Mouse (Mus musculus): ENCODE measurements around the gene Ice2. TPM values are rescaled to one million over a fixed set of nuclear protein-coding genes. Genes with fewer than 3 reads are reported as not detected.

The Ice2 gene
- total RNA-seq, 2 experiments from 2014 or later, result 10.1 to 11.6 TPM

DNA sequence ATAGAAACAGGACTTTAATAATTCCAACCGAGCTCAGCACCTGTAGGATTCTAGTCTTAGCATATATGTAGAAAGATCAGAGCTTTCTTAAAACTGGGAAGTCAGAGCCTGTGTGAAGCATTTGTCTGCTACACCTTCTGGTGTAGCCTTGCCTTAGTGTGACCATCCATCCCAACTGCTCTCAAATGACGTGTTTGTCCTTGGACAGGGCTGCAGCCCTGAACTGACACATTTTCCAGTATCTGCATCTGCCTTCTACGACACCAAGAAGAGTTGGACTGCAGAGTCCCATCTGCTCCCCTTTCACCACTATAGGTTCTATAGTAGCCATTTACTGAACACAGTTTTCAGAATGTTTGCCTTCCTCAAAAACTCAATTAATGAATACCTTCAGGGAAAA lies 32.8 kb downstream of the Ice2 start:
- Histone ChIP-seq H3K27ac (no peak overlapping the region), H3K4me3 (no peak overlapping the region)
- intact Hi-C loops (cut with DNase I), result no loop called here
- no peak for DNase-seq (ENCODE audit: extremely low spot score in 1 of 2, low spot score in 2 of 2)
- no peak for TF ChIP-seq CTCF (IDR thresholded peaks at IDR 0.05)

GRCm38 (mm10) chr9:69431863-69432555 lies 34.3 kb downstream of the Ice2 start:
- no peak for DNase-seq (ENCODE audit: extremely low spot score in 1 of 2, low spot score in 2 of 2)
- H3K27ac ChIP-seq, result no peak overlapping the region
- H3K4me3 ChIP-seq, result no peak overlapping the region
- no peak for TF ChIP-seq CTCF (IDR thresholded peaks at IDR 0.05)
- intact Hi-C loops (cut with DNase I), result no loop called here

DNA sequence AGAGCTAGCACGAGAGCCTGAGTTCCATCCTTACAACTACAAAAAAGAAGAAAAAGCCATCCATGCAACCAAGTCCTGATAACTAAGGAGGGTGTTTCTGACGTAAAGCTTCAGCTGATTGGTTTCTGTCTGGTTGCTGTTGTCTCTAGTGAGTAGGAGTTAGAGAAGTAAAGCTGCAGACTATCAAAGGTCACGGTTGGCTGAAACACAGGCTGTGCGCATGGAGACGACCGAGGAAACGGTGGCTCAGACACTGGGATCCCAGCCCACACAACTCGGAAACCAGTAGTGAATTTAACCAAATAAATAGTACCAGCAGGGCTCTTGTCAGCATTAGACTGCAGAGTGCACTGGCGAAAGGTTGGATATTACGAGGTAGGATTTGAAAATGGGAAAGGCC lies 37.5 kb downstream of the Ice2 start:
- intact Hi-C loops (cut with DNase I), result no loop called here
- TF ChIP-seq CTCF (IDR thresholded peaks at IDR 0.05), result no peak
- no peak overlapping the region for H3K4me3 ChIP-seq
- no peak for DNase-seq (ENCODE audit: extremely low spot score in 1 of 2, low spot score in 2 of 2)
- no peak overlapping the region for H3K27ac ChIP-seq

- intact Hi-C loops (cut with DNase I), result no loop called here
- no peak overlapping the region for H3K27ac ChIP-seq
- H3K4me3 ChIP-seq, result no peak overlapping the region
- no peak for DNase-seq (ENCODE audit: extremely low spot score in 1 of 2, low spot score in 2 of 2)
- no peak for TF ChIP-seq CTCF (IDR thresholded peaks at IDR 0.05)
Measured at GRCm38 (mm10) chr9:69435662-69436061, 38.0 kb downstream of the Ice2 start.

GRCm38 (mm10) chr9:69439805-69440357 lies 42.2 kb downstream of the Ice2 start:
- no peak for TF ChIP-seq CTCF (IDR thresholded peaks at IDR 0.05)
- Histone ChIP-seq H3K27ac (no peak overlapping the region), H3K4me3 (no peak overlapping the region)
- intact Hi-C loops (cut with DNase I), result loop anchor here (5.0 kb wide), 1 partner anchor 37 kb away; no protein-coding TSS in a partner anchor
- DNase-seq (ENCODE audit: extremely low spot score in 1 of 2, low spot score in 2 of 2), result no peak

GRCm38 (mm10) chr9:69442471-69443038 lies 44.8 kb downstream of the Ice2 start:
- no peak for DNase-seq (ENCODE audit: extremely low spot score in 1 of 2, low spot score in 2 of 2)
- no peak overlapping the region for H3K4me3 ChIP-seq
- intact Hi-C loops (cut with DNase I), result loop anchor here (5.0 kb wide), 1 partner anchor 35 kb away; no protein-coding TSS in a partner anchor
- no peak for TF ChIP-seq CTCF (IDR thresholded peaks at IDR 0.05)
- no peak overlapping the region for H3K27ac ChIP-seq

DNA sequence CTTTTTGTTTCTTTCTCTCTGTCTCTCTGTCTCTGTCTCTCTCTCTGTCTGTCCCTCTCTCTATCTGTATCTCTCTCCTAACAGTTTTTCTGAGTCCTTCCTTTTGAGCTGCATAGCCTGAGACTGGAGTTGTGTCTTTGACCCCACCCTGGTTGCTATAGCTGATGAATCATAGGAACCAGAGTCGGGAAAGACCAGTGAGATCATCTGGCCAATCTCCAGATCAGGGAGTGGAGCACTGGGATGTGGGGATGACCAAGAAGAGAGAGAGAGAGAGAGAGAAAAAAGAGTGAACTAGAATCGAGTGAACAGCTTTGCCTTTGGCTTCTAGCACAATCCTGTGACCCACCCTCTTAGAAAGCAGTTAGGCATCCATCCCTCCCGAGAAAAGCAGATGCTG lies 45.5 kb downstream of the Ice2 start:
- Histone ChIP-seq H3K4me3 (no peak overlapping the region), H3K27ac (no peak overlapping the region)
- no peak for TF ChIP-seq CTCF (IDR thresholded peaks at IDR 0.05)
- DNase-seq (ENCODE audit: extremely low spot score in 1 of 2, low spot score in 2 of 2), result no peak
- intact Hi-C loops (cut with DNase I), result loop anchor here (5.0 kb wide), 1 partner anchor 34 kb away; no protein-coding TSS in a partner anchor

DNA sequence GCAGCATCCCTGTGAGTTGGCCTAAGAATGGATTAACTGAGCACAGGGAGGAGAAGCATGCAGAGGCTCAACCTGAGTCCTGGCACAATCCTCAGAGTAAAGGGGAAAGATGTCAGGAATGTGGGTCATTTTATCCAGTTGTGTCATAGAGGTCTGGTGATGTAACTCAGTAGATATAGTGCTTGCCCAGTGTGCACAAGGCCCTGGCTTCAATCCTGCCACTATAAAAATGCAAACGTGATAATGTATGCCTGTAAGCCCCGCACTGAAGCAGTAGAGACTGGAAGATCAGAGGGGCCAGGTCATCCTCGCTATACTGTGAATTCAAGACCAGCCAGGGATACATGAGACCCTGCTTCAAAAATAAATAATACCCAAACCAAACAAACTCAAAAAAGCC lies 51.1 kb downstream of the Ice2 start:
- DNase-seq (ENCODE audit: extremely low spot score in 1 of 2, low spot score in 2 of 2), result no peak
- no peak overlapping the region for H3K4me3 ChIP-seq
- no peak for TF ChIP-seq CTCF (IDR thresholded peaks at IDR 0.05)
- H3K27ac ChIP-seq, result no peak overlapping the region
- intact Hi-C loops (cut with DNase I), result no loop called here

GRCm38 (mm10) chr9:69450636-69451035 lies 52.9 kb downstream of the Ice2 start:
- intact Hi-C loops (cut with DNase I), result no loop called here

GRCm38 (mm10) chr9:69451886-69452810 lies 54.4 kb downstream of the Ice2 start:
- TF ChIP-seq CTCF (IDR thresholded peaks at IDR 0.05), result no peak
- H3K4me3 ChIP-seq, result no peak overlapping the region
- no peak overlapping the region for H3K27ac ChIP-seq
- no peak for DNase-seq (ENCODE audit: extremely low spot score in 1 of 2, low spot score in 2 of 2)
- intact Hi-C loops (cut with DNase I), result no loop called here

More at GRCm38 (mm10) chr9:69450636-69451035, 52.9 kb downstream of the Ice2 start:
- no peak for TF ChIP-seq CTCF (IDR thresholded peaks at IDR 0.05)
- H3K27ac ChIP-seq, result no peak overlapping the region
- H3K4me3 ChIP-seq, result no peak overlapping the region
- DNase-seq (ENCODE audit: extremely low spot score in 1 of 2, low spot score in 2 of 2), result no peak

DNA sequence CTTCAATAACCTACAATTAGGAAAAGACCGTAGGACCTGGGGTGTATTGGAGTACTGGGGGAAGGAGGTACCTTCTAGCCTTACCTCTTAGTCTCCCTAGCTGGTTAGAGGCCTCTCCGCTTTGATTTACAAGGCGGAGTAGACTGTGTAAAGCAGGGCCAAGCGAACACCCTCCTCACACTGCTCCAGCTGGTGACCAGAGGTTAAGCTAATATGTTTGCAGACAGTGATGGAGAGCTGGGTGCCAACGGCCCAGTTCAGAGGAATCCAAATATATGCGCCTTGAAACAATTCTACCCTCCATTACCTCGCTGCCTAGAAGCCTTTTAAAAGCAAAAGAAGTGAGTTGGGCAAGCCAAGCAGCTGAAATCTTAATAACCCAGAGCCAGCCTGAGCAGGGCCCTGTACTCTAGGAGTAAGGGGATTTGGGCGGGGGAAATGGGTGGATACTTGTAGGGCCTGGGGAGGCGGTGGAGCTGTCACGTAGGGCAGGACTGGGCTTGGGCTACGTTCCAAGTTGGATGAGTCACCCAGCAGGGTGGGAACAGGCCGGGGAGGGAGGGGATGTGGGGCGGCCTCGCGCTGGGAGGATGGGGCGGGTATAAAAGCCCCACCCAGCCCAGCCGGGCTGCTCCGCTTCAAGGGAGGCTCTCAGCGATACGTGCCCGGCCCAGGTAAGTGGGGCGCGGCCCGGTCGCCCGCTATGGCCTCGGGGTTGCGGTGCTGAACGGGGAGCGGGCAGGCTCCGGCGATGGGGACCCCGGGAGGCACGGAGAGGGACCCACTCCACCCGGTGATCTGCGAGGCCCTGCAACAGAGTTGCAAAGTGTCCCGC lies 55.6 kb downstream of the Ice2 start, which contains the start of gene Anxa2:
TSS of gene Anxa2 (plus strand) at position 555 of the 835 bp plus-strand sequence.
- DNase-seq (ENCODE audit: extremely low spot score in 1 of 2, low spot score in 2 of 2), result peak; percentile 51
- no peak for TF ChIP-seq CTCF (IDR thresholded peaks at IDR 0.05)
- peak within 1 kb of the TSS; percentile 55 for H3K4me3 ChIP-seq
- H3K27ac ChIP-seq, result peak within 1 kb of the TSS; percentile 66; the same call in 1 of the 2 replicates
- intact Hi-C loops (cut with DNase I), result no loop called here
